Mouse (Mus musculus): ENCODE measurements around the gene Ttc24.
A peak's percentile ranks its signal among the peaks of the same experiment; 100 is the strongest.

DNA sequence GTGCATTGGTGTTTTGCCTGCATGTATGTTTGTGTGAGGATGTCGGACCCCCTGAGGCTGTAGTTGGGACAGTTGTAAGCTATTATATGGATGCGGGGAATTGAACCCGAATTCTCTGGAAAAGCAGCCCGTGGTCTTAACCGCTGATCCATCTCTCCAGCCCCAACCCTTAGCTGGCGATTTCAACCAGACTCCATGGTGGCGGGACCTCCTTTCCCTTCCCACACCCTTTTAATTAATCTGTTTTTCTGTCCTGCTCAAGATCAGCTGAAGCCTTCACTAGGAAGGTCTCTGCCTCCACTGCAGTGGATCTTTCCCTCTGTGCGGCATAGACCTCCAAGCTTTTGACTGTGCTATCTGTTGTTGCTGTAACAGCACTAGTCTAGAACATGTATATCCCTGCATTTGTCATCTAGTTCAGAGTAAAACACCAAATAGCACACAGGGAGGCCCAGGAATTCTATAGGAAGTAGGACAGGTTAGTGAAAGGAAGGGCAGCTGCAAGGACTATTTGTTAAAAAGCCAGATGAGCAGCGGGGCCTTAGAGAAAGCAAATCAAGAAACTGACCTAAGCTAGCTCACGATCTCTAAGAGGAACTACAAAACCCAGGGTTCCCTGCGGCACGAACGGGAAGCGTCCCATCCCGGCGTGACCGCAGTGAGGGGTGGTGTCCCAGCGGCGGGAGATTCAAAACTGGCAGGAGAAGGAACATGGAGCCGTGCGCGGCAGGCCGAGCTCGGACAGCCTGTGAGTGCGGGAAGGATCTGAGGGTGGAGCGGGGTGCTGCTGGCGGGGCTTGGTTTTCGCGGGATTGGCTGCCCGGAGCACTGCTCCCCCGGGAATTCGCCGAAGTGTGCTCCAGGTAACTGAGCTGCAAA, 3.5 kb upstream of the Ttc24 start, which contains the start of gene Iqgap3:
- TF ChIP-seq POLR2A (IDR thresholded peaks at IDR 0.05; ENCODE audit: control insufficient read depth, low read depth, low read length) (peak; percentile 19), CTCF (IDR thresholded peaks at IDR 0.05; ENCODE audit: control insufficient read depth, insufficient read depth, insufficient replicate concordance, low read depth, low read length) (no peak)
